Mouse (Mus musculus) neural tube, embryonic 13.5 days (tissue): ENCODE measurements at regions not wholly inside any gene's neighbourhood (a gene's known extent, or its start where the extent isn't known, plus 50 kb on each side); places are given as distances from the start of the nearest gene placed in this dataset.

Experiments
- ATAC-seq: fragments of 200-750 bp; cut with Nextera tagmentation; 2 replicates; pipeline ENCODE4 v1.8.0; 2017; ENCODE audit warnings: low read depth, mild to moderate bottlenecking, moderate TSS enrichment, moderate library complexity
- H3K27ac ChIP-seq: fragments of 300-500 bp; sonication (generic); replicated peaks from 2 replicates; pipeline ENCODE4 v1.5.1; 2015; ENCODE audit warnings: moderate library complexity, mild to moderate bottlenecking, inconsistent platforms
- H3K27me3 ChIP-seq: fragments of 300-500 bp; sonication (generic); 2 replicates; pipeline ENCODE4 v1.6.1; 2015; ENCODE audit warnings: mild to moderate bottlenecking, inconsistent platforms
- H3K36me3 ChIP-seq: fragments of 300-500 bp; sonication (generic); 2 replicates; pipeline ENCODE4 v1.6.1; 2015; ENCODE audit warnings: mild to moderate bottlenecking, inconsistent platforms
- H3K4me1 ChIP-seq: fragments of 300-500 bp; sonication (generic); replicated peaks from 2 replicates; pipeline ENCODE4 v1.6.1; 2015; ENCODE audit warnings: inconsistent platforms
- H3K4me2 ChIP-seq: fragments of 300-500 bp; sonication (generic); 2 replicates; pipeline ENCODE4 v1.6.1; 2015; ENCODE audit warnings: inconsistent platforms, mild to moderate bottlenecking, moderate library complexity
- H3K4me3 ChIP-seq: fragments of 300-500 bp; sonication (generic); 2 replicates; pipeline ENCODE4 v1.5.1; 2015; ENCODE audit warnings: mild to moderate bottlenecking, inconsistent platforms
- H3K9ac ChIP-seq: fragments of 300-500 bp; sonication (generic); 2 replicates; pipeline ENCODE4 v1.6.1; 2015; ENCODE audit warnings: moderate library complexity, mild to moderate bottlenecking, inconsistent platforms
- H3K9me3 ChIP-seq: fragments of 300-500 bp; sonication (generic); 2 replicates; pipeline ENCODE4 v1.6.1; 2016; ENCODE audit warnings: inconsistent platforms
- WGBS: fragments of 180-500 bp; shearing (Covaris S2); methylation state at CpG from one replicate; pipeline ENCODE4 v1.1.7; 2015; 5-methylcytosine and 5-hydroxymethylcytosine counted together

DNA sequence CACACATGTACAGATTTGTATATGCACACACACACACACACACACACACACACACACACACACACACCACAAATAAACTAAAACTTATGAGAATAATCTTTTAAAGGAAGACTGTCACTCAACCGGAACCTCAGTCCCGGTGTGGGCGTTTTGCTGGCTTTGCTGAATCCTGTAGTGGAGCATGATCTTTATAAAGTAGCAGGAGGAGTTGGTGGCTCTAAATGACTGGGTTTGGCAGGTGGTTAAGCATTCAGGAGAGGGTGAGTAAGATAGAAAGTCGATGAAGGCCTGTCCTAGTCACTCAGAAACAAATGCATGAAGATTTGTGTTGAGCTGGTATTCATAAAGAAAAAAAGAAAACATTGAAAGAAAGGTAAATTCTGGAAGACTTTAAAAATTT is 240.4 kb upstream of the Nmur2 start:
- no peak for ATAC-seq
- 83% methylated on average over 4 of the region's 4 CpGs for WGBS
- H3K36me3 ChIP-seq, result no peaks in the 10 kb centered on the region
- no peak overlapping the region for H3K27ac ChIP-seq
- H3K9ac ChIP-seq, result no peak overlapping the region
- no peaks in the 10 kb centered on the region for H3K9me3 ChIP-seq
- H3K4me3 ChIP-seq, result no peak overlapping the region
- no peaks in the 10 kb centered on the region for H3K27me3 ChIP-seq
- H3K4me1 ChIP-seq, result no peaks in the 10 kb centered on the region
- no peak overlapping the region for H3K4me2 ChIP-seq

DNA sequence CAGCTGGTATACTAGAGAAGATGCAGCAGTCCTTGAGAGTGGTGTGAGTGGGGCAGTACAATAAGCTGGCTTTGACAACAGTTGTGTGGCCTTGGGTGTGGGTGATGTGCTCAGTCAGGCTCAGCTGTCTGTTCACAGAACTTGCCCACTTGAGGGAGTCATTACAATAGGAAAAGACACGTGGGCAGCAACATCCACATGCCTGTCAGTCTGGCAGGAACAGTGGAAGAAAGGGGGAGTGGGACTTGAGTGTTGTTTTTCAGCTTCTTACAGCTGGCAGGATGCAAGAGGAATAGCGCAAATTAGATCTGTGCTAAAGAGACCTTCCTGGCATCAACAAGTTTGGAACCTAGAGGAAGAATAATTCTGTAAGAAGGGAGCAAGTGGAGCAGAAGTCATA is 239.4 kb upstream of the Nmur2 start:
- Histone ChIP-seq H3K9ac (no peak overlapping the region), H3K9me3 (no peaks in the 10 kb centered on the region), H3K27me3 (no peaks in the 10 kb centered on the region), H3K4me1 (no peaks in the 10 kb centered on the region), H3K36me3 (no peaks in the 10 kb centered on the region), H3K4me3 (no peak overlapping the region), H3K27ac (no peak overlapping the region), H3K4me2 (no peak overlapping the region)
- WGBS, result 57% methylated on average over 2 of the region's 2 CpGs
- ATAC-seq, result no peak

GRCm38 (mm10) chr11:56269915-56270493 is 229.2 kb upstream of the Nmur2 start:
- 61% methylated on average over 3 of the region's 3 CpGs for WGBS
- H3K27ac ChIP-seq, result no peak overlapping the region
- no peak for ATAC-seq
- H3K4me1 ChIP-seq, result no peaks in the 10 kb centered on the region
- no peaks in the 10 kb centered on the region for H3K36me3 ChIP-seq
- no peaks in the 10 kb centered on the region for H3K27me3 ChIP-seq
- H3K9me3 ChIP-seq, result no peaks in the 10 kb centered on the region
- H3K4me3 ChIP-seq, result no peak overlapping the region
- H3K4me2 ChIP-seq, result no peak overlapping the region
- no peak overlapping the region for H3K9ac ChIP-seq

DNA sequence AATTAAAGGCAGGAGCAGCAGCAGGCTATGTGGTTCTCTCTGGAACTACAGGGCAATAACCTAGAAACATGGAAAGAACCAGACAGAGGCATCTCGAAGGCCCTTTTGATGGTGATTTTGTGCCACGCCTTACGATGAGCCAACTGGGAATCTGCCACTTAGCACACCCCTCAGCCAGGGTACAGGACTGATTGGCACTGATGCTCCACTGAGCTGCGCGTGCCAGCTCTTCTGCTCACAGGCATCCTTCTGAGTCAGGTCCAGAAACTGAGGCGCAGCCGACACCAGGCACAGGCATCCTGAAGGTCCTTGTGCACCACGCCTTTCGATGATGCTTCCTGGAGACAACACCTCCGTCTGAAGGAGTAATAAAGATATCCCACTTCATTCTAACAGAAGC is 221.9 kb upstream of the Nmur2 start:
- Histone ChIP-seq H3K27ac (no peak overlapping the region), H3K4me1 (no peaks in the 10 kb centered on the region), H3K27me3 (no peaks in the 10 kb centered on the region), H3K9me3 (no peaks in the 10 kb centered on the region), H3K9ac (no peak overlapping the region), H3K4me2 (no peak overlapping the region), H3K36me3 (no peaks in the 10 kb centered on the region), H3K4me3 (no peak overlapping the region)
- WGBS, result 97% methylated on average over 10 of the region's 10 CpGs
- no peak for ATAC-seq

GRCm38 (mm10) chr11:56256356-56256755 is 215.5 kb upstream of the Nmur2 start:
- H3K4me1 ChIP-seq, result no peaks in the 10 kb centered on the region
- no peak overlapping the region for H3K27ac ChIP-seq
- H3K9me3 ChIP-seq, result no peaks in the 10 kb centered on the region
- no peak overlapping the region for H3K4me2 ChIP-seq
- H3K27me3 ChIP-seq, result no peaks in the 10 kb centered on the region
- no peak for ATAC-seq
- no peak overlapping the region for H3K9ac ChIP-seq
- 91% methylated on average over 2 of the region's 2 CpGs for WGBS
- H3K4me3 ChIP-seq, result no peak overlapping the region
- no peaks in the 10 kb centered on the region for H3K36me3 ChIP-seq

DNA sequence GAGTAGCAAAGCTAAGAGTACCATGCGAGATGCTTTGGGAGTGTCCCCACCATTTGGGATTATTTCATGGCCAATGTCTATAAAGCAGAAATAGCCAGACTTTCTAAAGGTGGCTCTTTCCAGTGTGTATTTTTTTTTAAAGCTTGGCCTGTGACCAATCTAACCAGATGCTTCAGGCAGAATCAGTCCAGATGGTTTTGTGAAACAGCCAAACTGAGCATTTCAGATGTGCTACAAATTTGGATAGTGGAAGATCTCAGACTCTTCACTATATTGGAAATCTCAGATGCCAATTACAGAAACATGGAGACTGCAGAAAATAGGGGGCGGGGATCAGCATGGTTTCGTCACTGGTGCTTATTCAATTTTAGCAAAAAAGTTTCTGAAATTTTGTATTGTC is 213.6 kb upstream of the Nmur2 start:
- no peaks in the 10 kb centered on the region for H3K9me3 ChIP-seq
- no peaks in the 10 kb centered on the region for H3K4me1 ChIP-seq
- no peak for ATAC-seq
- 95% methylated on average over 3 of the region's 3 CpGs for WGBS
- H3K27ac ChIP-seq, result no peak overlapping the region
- no peaks in the 10 kb centered on the region for H3K27me3 ChIP-seq
- no peak overlapping the region for H3K4me3 ChIP-seq
- H3K36me3 ChIP-seq, result no peaks in the 10 kb centered on the region
- H3K4me2 ChIP-seq, result no peak overlapping the region
- no peak overlapping the region for H3K9ac ChIP-seq

GRCm38 (mm10) chr11:56247333-56247823 is 206.6 kb upstream of the Nmur2 start:
- Histone ChIP-seq H3K4me3 (no peak overlapping the region), H3K4me1 (peaks cover 20% of the 10 kb centered on the region), H3K27ac (peak overlapping the region; percentile 85), H3K36me3 (no peaks in the 10 kb centered on the region), H3K9me3 (no peaks in the 10 kb centered on the region), H3K9ac (no peak overlapping the region), H3K27me3 (no peaks in the 10 kb centered on the region), H3K4me2 (no peak overlapping the region)
- ATAC-seq, result no peak; the same call in 1 of the 2 replicates
- 36% methylated on average over 4 of the region's 4 CpGs for WGBS

DNA sequence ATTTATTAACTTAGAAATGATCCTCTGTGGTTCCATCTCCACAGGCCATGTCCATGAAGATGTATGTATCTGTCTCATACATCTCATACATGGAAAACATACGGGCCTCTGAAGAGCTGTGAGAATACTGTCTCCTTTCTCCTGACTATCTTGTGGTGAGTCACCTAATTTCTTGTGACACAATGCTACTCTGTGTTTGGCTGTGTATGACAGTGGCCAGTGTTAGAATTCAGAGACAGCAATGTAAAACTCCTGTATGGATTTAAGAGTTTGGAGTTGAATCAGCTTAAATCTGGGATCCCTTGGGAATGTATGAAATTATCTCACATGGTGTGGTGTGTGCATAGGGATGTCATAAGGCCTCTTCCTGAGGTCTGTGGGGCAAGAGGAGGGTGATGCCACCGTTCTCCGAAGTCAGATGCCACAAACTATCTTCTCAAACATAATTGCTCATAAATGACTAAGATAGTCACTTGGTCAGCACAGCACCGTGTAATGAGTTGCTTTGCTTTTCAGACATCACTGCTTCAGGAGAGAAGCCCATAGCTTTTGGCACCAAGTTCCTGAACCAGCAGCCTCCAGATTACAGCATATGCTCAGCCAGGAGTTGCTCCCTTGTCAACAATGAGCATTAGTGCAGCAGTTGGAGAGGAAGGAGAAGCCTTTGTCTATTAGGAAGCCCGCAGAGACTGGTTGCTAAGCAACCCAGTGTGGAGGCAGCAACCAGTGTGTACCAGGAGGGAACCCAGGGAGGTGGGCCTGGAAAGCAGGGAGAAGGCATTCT is 205.9 kb upstream of the Nmur2 start:
- H3K4me3 ChIP-seq, result no peak overlapping the region
- H3K9ac ChIP-seq, result no peak overlapping the region
- H3K4me2 ChIP-seq, result no peak overlapping the region
- no peaks in the 10 kb centered on the region for H3K9me3 ChIP-seq
- no peaks in the 10 kb centered on the region for H3K36me3 ChIP-seq
- peak; percentile 99 for ATAC-seq
- WGBS, result 33% methylated on average over 5 of the region's 5 CpGs
- peak overlapping the region; percentile 85 for H3K27ac ChIP-seq
- no peaks in the 10 kb centered on the region for H3K27me3 ChIP-seq
- H3K4me1 ChIP-seq, result peaks cover 20% of the 10 kb centered on the region

- 86% methylated on average over 2 of the region's 2 CpGs for WGBS
- H3K4me3 ChIP-seq, result no peak overlapping the region
- no peak for ATAC-seq
- H3K27me3 ChIP-seq, result no peaks in the 10 kb centered on the region
- H3K27ac ChIP-seq, result no peak overlapping the region
- peaks cover 20% of the 10 kb centered on the region for H3K4me1 ChIP-seq
- H3K36me3 ChIP-seq, result no peaks in the 10 kb centered on the region
- no peaks in the 10 kb centered on the region for H3K9me3 ChIP-seq
- no peak overlapping the region for H3K9ac ChIP-seq
- H3K4me2 ChIP-seq, result no peak overlapping the region
Observed at GRCm38 (mm10) chr11:56244951-56245350, 204.1 kb upstream of the Nmur2 start.

DNA sequence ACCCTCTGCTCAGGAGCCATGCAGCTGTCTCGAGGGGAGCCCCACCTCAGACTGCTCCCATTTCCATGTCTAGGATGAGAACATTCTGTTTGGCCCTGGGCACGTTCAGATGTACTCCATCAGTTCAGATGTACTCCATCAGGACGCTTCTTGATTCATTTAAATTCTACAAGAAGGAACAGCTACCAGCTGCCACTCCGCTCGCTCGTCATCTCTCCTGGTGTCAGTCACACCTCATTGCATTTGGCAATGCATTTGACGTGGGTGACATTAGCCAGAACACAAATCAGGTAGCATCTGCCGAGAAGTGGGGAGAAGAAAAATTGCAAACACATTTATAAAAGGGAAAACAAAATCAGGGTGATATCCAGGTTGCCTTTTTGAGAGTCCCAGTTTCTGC is 202.6 kb upstream of the Nmur2 start:
- 64% methylated on average over 8 of the region's 8 CpGs for WGBS
- Histone ChIP-seq H3K4me3 (no peak overlapping the region), H3K9me3 (no peaks in the 10 kb centered on the region), H3K27ac (no peak overlapping the region), H3K4me1 (peaks cover 20% of the 10 kb centered on the region), H3K4me2 (no peak overlapping the region), H3K9ac (no peak overlapping the region), H3K36me3 (no peaks in the 10 kb centered on the region), H3K27me3 (no peaks in the 10 kb centered on the region)
- ATAC-seq, result no peak

DNA sequence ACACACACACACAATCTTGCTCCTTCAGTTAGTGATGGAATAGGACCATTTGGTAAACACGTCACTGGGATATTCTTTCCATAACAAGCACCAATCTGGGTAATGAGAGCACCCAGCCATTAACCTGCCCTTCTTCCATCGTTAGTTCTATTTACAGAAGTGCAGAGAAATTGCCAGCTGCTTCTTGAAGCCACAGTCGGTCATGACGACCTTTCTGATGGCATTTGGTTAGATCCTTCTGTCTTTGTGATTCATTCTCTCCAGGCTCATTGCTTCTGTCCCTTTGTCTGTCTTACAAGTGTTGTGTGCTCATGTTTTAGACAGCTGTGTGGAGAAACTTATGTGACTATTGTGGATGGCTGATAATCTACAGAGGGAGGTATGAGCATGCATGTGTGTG is 197.9 kb upstream of the Nmur2 start:
- Histone ChIP-seq H3K27ac (no peak overlapping the region), H3K4me2 (no peak overlapping the region), H3K4me1 (no peaks in the 10 kb centered on the region), H3K27me3 (no peaks in the 10 kb centered on the region), H3K4me3 (no peak overlapping the region), H3K9ac (no peak overlapping the region), H3K9me3 (no peaks in the 10 kb centered on the region), H3K36me3 (no peaks in the 10 kb centered on the region)
- 62% methylated on average over 4 of the region's 4 CpGs for WGBS
- no peak for ATAC-seq

GRCm38 (mm10) chr11:56224999-56225398 is 184.2 kb upstream of the Nmur2 start:
- ATAC-seq, result no peak
- H3K9ac ChIP-seq, result no peak overlapping the region
- H3K27me3 ChIP-seq, result no peaks in the 10 kb centered on the region
- H3K4me2 ChIP-seq, result no peak overlapping the region
- no peaks in the 10 kb centered on the region for H3K4me1 ChIP-seq
- H3K36me3 ChIP-seq, result no peaks in the 10 kb centered on the region
- no peaks in the 10 kb centered on the region for H3K9me3 ChIP-seq
- H3K27ac ChIP-seq, result no peak overlapping the region
- H3K4me3 ChIP-seq, result no peak overlapping the region
- WGBS, result 88% methylated on average over 2 of the region's 2 CpGs

GRCm38 (mm10) chr11:56215706-56216105 is 174.9 kb upstream of the Nmur2 start:
- Histone ChIP-seq H3K4me2 (no peak overlapping the region), H3K4me1 (no peaks in the 10 kb centered on the region), H3K27me3 (no peaks in the 10 kb centered on the region), H3K9me3 (no peaks in the 10 kb centered on the region), H3K27ac (no peak overlapping the region), H3K4me3 (no peak overlapping the region), H3K9ac (no peak overlapping the region), H3K36me3 (no peaks in the 10 kb centered on the region)
- no peak for ATAC-seq
- 91% methylated on average over 2 of the region's 2 CpGs for WGBS
